11 mouse cellular contexts compared by ENCODE assay signal in the genomic region with DNA sequence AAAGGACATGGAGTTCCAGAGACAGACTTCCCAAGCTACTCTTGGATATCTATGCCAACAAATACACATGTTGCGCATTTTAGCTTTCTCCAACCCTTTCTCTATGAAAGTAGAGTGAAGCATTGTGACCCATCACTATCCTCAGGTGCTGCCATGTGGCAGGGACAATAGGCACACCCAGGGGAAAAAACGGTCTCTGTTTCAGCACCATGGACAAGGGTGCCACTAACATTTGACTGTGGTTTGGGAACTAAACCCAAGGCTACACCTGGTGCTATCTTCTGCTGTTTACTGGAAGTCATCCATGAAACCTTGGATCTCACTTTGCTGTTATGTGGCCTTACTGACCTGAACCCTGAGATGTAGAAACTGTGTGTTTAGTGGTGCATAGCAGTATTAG.
DNase-seq lines count a peak whose midpoint lies in the region; ATAC-seq and TF ChIP-seq lines count a peak whose summit lies in the region.
"Had no signal": no experiment of that assay in that cellular context is flagged by ENCODE, and none has a peak within 500 bp of the region (broad histone marks: within the 10 kb centered on the region; RNA-seq: fewer than 3 reads in every experiment).

No protein-coding gene starts in this region.

- H3K9ac ChIP-seq in forebrain, embryonic 11.5 days (ENCODE audit: low read length): no peak overlapping the region
- H3K9ac ChIP-seq in forebrain, embryonic 16.5 days (replicated peaks; ENCODE audit: low read depth, low read length): no peak overlapping the region
- H3K9ac ChIP-seq: liver, embryonic 15.5 days had no signal

- WGBS in forebrain, embryonic 11.5 days: 47% methylated on average over 2 of the region's 2 CpGs
- 50% methylated on average over 2 of the region's 2 CpGs for WGBS in forebrain, embryonic 16.5 days
- 50% methylated on average over 2 of the region's 2 CpGs for WGBS in thymus, adult 2 months

- no peaks in the 10 kb centered on the region for H3K36me3 ChIP-seq in forebrain, embryonic 11.5 days (ENCODE audit: control insufficient read depth, insufficient read depth, low read length)
- H3K36me3 ChIP-seq in forebrain, embryonic 16.5 days (ENCODE audit: control insufficient read depth, insufficient read depth): no peaks in the 10 kb centered on the region
- H3K36me3 ChIP-seq in thymus, adult 2 months (ENCODE audit: control insufficient read depth, insufficient read depth, low read length): no peaks in the 10 kb centered on the region
- H3K36me3 ChIP-seq: liver, embryonic 15.5 days had no signal

- no peaks in the 10 kb centered on the region for H3K9me3 ChIP-seq in forebrain, embryonic 11.5 days (ENCODE audit: control insufficient read depth, low read length)
- H3K9me3 ChIP-seq in forebrain, embryonic 16.5 days (ENCODE audit: control insufficient read depth, low read length): no peaks in the 10 kb centered on the region
- H3K9me3 ChIP-seq: liver, embryonic 15.5 days had no signal

- no peak for TF ChIP-seq POLR2A in thymus, adult 2 months (IDR thresholded peaks at IDR 0.05; ENCODE audit: control insufficient read depth, extremely low read depth, insufficient read depth, low read length, poor library complexity)

- no peak for TF ChIP-seq CTCF in thymus, adult 2 months (IDR thresholded peaks at IDR 0.05; ENCODE audit: borderline replicate concordance, control insufficient read depth, extremely low read depth, insufficient read depth, low read length, poor library complexity)

- no peak for ATAC-seq in forebrain, embryonic 11.5 days (replicated peaks; ENCODE audit: low FRiP score)
- no peak for ATAC-seq in forebrain, embryonic 16.5 days
- ATAC-seq: forebrain, embryonic 14.5 days had no signal

- H3K4me2 ChIP-seq in forebrain, embryonic 11.5 days (ENCODE audit: low read depth, low read length, severe bottlenecking): no peak overlapping the region
- H3K4me2 ChIP-seq in forebrain, embryonic 16.5 days (ENCODE audit: low read length): no peak overlapping the region
- H3K4me2 ChIP-seq: liver, embryonic 15.5 days had no signal

- no peaks in the 10 kb centered on the region for H3K27me3 ChIP-seq in forebrain, embryonic 11.5 days (ENCODE audit: control insufficient read depth, insufficient read depth, low read length)
- H3K27me3 ChIP-seq in forebrain, embryonic 16.5 days (replicated peaks; ENCODE audit: control insufficient read depth, insufficient read depth, low read length): no peaks in the 10 kb centered on the region
- H3K27me3 ChIP-seq in thymus, adult 2 months (ENCODE audit: control insufficient read depth, insufficient read depth, low read length): no peaks in the 10 kb centered on the region
- H3K27me3 ChIP-seq: liver, embryonic 15.5 days had no signal

- DNase-seq in forebrain, embryonic 11.5 days (ENCODE audit: low spot score): peak; percentile 54
- peak; percentile 28 for DNase-seq in thymus, adult 2 months
- no peak for DNase-seq in thymus, adult 18-20 months
- DNase-seq in hindlimb bud, embryonic 11.5 days (ENCODE audit: extremely low spot score, low read depth, low spot score): peak; percentile 24
- DNase-seq in natural killer cell, adult 2 months (ENCODE audit: low spot score in 2 of 2): no peak
- no peak for DNase-seq in gastrocnemius, adult 18-20 months (ENCODE audit: low spot score)
- DNase-seq in frontal cortex, adult 2 months (ENCODE audit: extremely low spot score in 1 of 2, low spot score in 1 of 2): no peak
- DNase-seq: layer of hippocampus, adult 9-11 months had no signal

- H3K4me3 ChIP-seq in forebrain, embryonic 11.5 days (ENCODE audit: low read depth, low read length): no peak overlapping the region
- H3K4me3 ChIP-seq in forebrain, embryonic 16.5 days (replicated peaks; ENCODE audit: low read length): no peak overlapping the region
- no peak overlapping the region for H3K4me3 ChIP-seq in thymus, adult 2 months (ENCODE audit: control insufficient read depth, insufficient read depth, low read length)
- H3K4me3 ChIP-seq: liver, embryonic 15.5 days had no signal

- H3K27ac ChIP-seq in forebrain, embryonic 11.5 days (ENCODE audit: low read depth, low read length): no peak overlapping the region
- H3K27ac ChIP-seq in forebrain, embryonic 16.5 days (ENCODE audit: low read length): no peak overlapping the region
- H3K27ac ChIP-seq in thymus, adult 2 months (ENCODE audit: control insufficient read depth, insufficient read depth, low read length): no peak overlapping the region
- H3K27ac ChIP-seq: liver, embryonic 15.5 days had no signal

- H3K4me1 ChIP-seq in forebrain, embryonic 11.5 days (replicated peaks; ENCODE audit: control insufficient read depth, insufficient read depth, low read length): peaks cover 2% of the 10 kb centered on the region; the same call in 1 of the 2 replicates
- peaks cover 2% of the 10 kb centered on the region for H3K4me1 ChIP-seq in forebrain, embryonic 16.5 days (replicated peaks; ENCODE audit: control insufficient read depth, insufficient read depth, low read length)
- no peaks in the 10 kb centered on the region for H3K4me1 ChIP-seq in thymus, adult 2 months (replicated peaks; ENCODE audit: control insufficient read depth, insufficient read depth, low read length)
- H3K4me1 ChIP-seq: liver, embryonic 15.5 days had no signal

Comparison
In these comparisons a context has a peak if more than half of its experiments do, and no peak if none do; other contexts are left out.
1. DNase-seq: peak in forebrain, embryonic 11.5 days (single experiment), thymus, adult 2 months (single experiment) and hindlimb bud, embryonic 11.5 days (single experiment); none in thymus, adult 18-20 months (0 of 2), natural killer cell, adult 2 months (0 of 2), gastrocnemius, adult 18-20 months (single experiment) and frontal cortex, adult 2 months (0 of 2).